Mouse (Mus musculus): ENCODE results near the gene Cadps2. TPM values are rescaled to one million over a fixed set of nuclear protein-coding genes. Genes with fewer than 3 reads are reported as not detected.

Cadps2 gene
- polyA plus RNA-seq, 1 experiment from 2014 or later = 2.6 TPM

GRCm38 (mm10) chr6:23382283-23383003 lies 456.8 kb downstream of the Cadps2 start:
- Histone ChIP-seq H3K36me3 (no peaks in the 10 kb centered on the region), H3K27me3 (ENCODE audit: low read depth, poor library complexity, severe bottlenecking) (no peaks in the 10 kb centered on the region), H3K4me3 (peak overlapping the region; percentile 32), H3K27ac (peak overlapping the region; percentile 26; the same call in 1 of the 2 replicates), H3K4me1 (peaks cover 14% of the 10 kb centered on the region), H3K9me3 (replicated peaks) (no peaks in the 10 kb centered on the region)
- DNase-seq (ENCODE audit: low spot score) = peak; percentile 32
- WGBS = 32% methylated on average over 12 of the region's 12 CpGs

- WGBS = 93% methylated on average over 7 of the region's 7 CpGs
These were observed 462.9 kb downstream of the Cadps2 start for GRCm38 (mm10) chr6:23376327-23376726.

GRCm38 (mm10) chr6:23361842-23362451 lies 477.3 kb downstream of the Cadps2 start:
- H3K27ac ChIP-seq = no peak overlapping the region
- no peak overlapping the region for H3K4me3 ChIP-seq
- H3K27me3 ChIP-seq (ENCODE audit: low read depth, poor library complexity, severe bottlenecking) = no peaks in the 10 kb centered on the region
- WGBS = 81% methylated on average over 8 of the region's 8 CpGs
- no peaks in the 10 kb centered on the region for H3K36me3 ChIP-seq
- no peaks in the 10 kb centered on the region for H3K9me3 ChIP-seq (replicated peaks)
- no peaks in the 10 kb centered on the region; the same call in 1 of the 2 replicates for H3K4me1 ChIP-seq
- no peak for DNase-seq (ENCODE audit: low spot score)

More at GRCm38 (mm10) chr6:23376327-23376726, 462.9 kb downstream of the Cadps2 start:
- H3K27ac ChIP-seq = no peak overlapping the region
- peaks cover 3% of the 10 kb centered on the region; the same call in 1 of the 2 replicates for H3K4me1 ChIP-seq
- DNase-seq (ENCODE audit: low spot score) = no peak
- no peak overlapping the region for H3K4me3 ChIP-seq
- no peaks in the 10 kb centered on the region for H3K36me3 ChIP-seq
- H3K27me3 ChIP-seq (ENCODE audit: low read depth, poor library complexity, severe bottlenecking) = no peaks in the 10 kb centered on the region
- H3K9me3 ChIP-seq (replicated peaks) = no peaks in the 10 kb centered on the region

GRCm38 (mm10) chr6:23360596-23360995 lies 478.6 kb downstream of the Cadps2 start:
- H3K4me3 ChIP-seq = no peak overlapping the region
- 81% methylated on average over 2 of the region's 2 CpGs for WGBS
- no peaks in the 10 kb centered on the region; the same call in 1 of the 2 replicates for H3K4me1 ChIP-seq
- H3K36me3 ChIP-seq = no peaks in the 10 kb centered on the region
- DNase-seq (ENCODE audit: low spot score) = no peak
- no peaks in the 10 kb centered on the region for H3K27me3 ChIP-seq (ENCODE audit: low read depth, poor library complexity, severe bottlenecking)
- H3K27ac ChIP-seq = no peak overlapping the region
- no peaks in the 10 kb centered on the region for H3K9me3 ChIP-seq (replicated peaks)

- H3K27me3 ChIP-seq (ENCODE audit: low read depth, poor library complexity, severe bottlenecking) = no peaks in the 10 kb centered on the region
- H3K4me3 ChIP-seq = no peak overlapping the region
- H3K4me1 ChIP-seq = peaks cover 7% of the 10 kb centered on the region; the same call in 1 of the 2 replicates
- no peaks in the 10 kb centered on the region for H3K9me3 ChIP-seq (replicated peaks)
- no peak overlapping the region for H3K27ac ChIP-seq
- 51% methylated on average over 4 of the region's 4 CpGs for WGBS
- H3K36me3 ChIP-seq = no peaks in the 10 kb centered on the region
- no peak for DNase-seq (ENCODE audit: low spot score)
These were observed 483.1 kb downstream of the Cadps2 start for GRCm38 (mm10) chr6:23356141-23356540.

- Histone ChIP-seq H3K36me3 (no peaks in the 10 kb centered on the region), H3K4me3 (no peak overlapping the region), H3K9me3 (replicated peaks) (no peaks in the 10 kb centered on the region), H3K27me3 (ENCODE audit: low read depth, poor library complexity, severe bottlenecking) (no peaks in the 10 kb centered on the region), H3K4me1 (peaks cover 7% of the 10 kb centered on the region; the same call in 1 of the 2 replicates), H3K27ac (no peak overlapping the region)
- peak; percentile 32 for DNase-seq (ENCODE audit: low spot score)
- WGBS = 4% methylated on average over 7 of the region's 7 CpGs
These were observed 485.7 kb downstream of the Cadps2 start for GRCm38 (mm10) chr6:23353480-23353879.

GRCm38 (mm10) chr6:23337411-23338063 lies 501.7 kb downstream of the Cadps2 start:
- no peaks in the 10 kb centered on the region for H3K9me3 ChIP-seq (replicated peaks)
- WGBS = 86% methylated on average over 7 of the region's 7 CpGs

GRCm38 (mm10) chr6:23314945-23315344 lies 524.3 kb downstream of the Cadps2 start:
- Histone ChIP-seq H3K27ac (no peak overlapping the region), H3K9me3 (replicated peaks) (no peaks in the 10 kb centered on the region), H3K4me1 (no peaks in the 10 kb centered on the region), H3K27me3 (ENCODE audit: low read depth, poor library complexity, severe bottlenecking) (no peaks in the 10 kb centered on the region), H3K36me3 (no peaks in the 10 kb centered on the region), H3K4me3 (no peak overlapping the region)
- DNase-seq (ENCODE audit: low spot score) = no peak
- WGBS = 89% methylated on average over 8 of the region's 8 CpGs

More at GRCm38 (mm10) chr6:23337411-23338063, 501.7 kb downstream of the Cadps2 start:
- 0 out of 2 replicates have a peak, but pooled peaks cover 2% of the 10 kb centered on the region for H3K4me1 ChIP-seq
- H3K27me3 ChIP-seq (ENCODE audit: low read depth, poor library complexity, severe bottlenecking) = no peaks in the 10 kb centered on the region
- no peak for DNase-seq (ENCODE audit: low spot score)
- no peak overlapping the region for H3K4me3 ChIP-seq
- H3K36me3 ChIP-seq = no peaks in the 10 kb centered on the region
- no peak overlapping the region for H3K27ac ChIP-seq

GRCm38 (mm10) chr6:23314291-23314690 lies 524.9 kb downstream of the Cadps2 start:
- 85% methylated on average over 5 of the region's 5 CpGs for WGBS
- no peaks in the 10 kb centered on the region for H3K9me3 ChIP-seq (replicated peaks)

GRCm38 (mm10) chr6:23306046-23306445 lies 533.2 kb downstream of the Cadps2 start:
- 93% methylated on average over 6 of the region's 6 CpGs for WGBS
- Histone ChIP-seq H3K27ac (no peak overlapping the region), H3K36me3 (no peaks in the 10 kb centered on the region)

More at GRCm38 (mm10) chr6:23314291-23314690, 524.9 kb downstream of the Cadps2 start:
- Histone ChIP-seq H3K4me3 (no peak overlapping the region), H3K27me3 (ENCODE audit: low read depth, poor library complexity, severe bottlenecking) (no peaks in the 10 kb centered on the region), H3K36me3 (no peaks in the 10 kb centered on the region), H3K4me1 (no peaks in the 10 kb centered on the region), H3K27ac (no peak overlapping the region)
- DNase-seq (ENCODE audit: low spot score) = no peak

GRCm38 (mm10) chr6:23298596-23298995 lies 540.6 kb downstream of the Cadps2 start:
- Histone ChIP-seq H3K9me3 (replicated peaks) (no peaks in the 10 kb centered on the region), H3K27ac (no peak overlapping the region), H3K27me3 (ENCODE audit: low read depth, poor library complexity, severe bottlenecking) (no peaks in the 10 kb centered on the region), H3K36me3 (no peaks in the 10 kb centered on the region), H3K4me1 (no peaks in the 10 kb centered on the region), H3K4me3 (no peak overlapping the region)
- no peak for DNase-seq (ENCODE audit: low spot score)
- WGBS = 90% methylated on average over 2 of the region's 2 CpGs

More at GRCm38 (mm10) chr6:23306046-23306445, 533.2 kb downstream of the Cadps2 start:
- no peaks in the 10 kb centered on the region for H3K4me1 ChIP-seq
- H3K9me3 ChIP-seq (replicated peaks) = no peaks in the 10 kb centered on the region
- no peaks in the 10 kb centered on the region for H3K27me3 ChIP-seq (ENCODE audit: low read depth, poor library complexity, severe bottlenecking)
- DNase-seq (ENCODE audit: low spot score) = no peak
- H3K4me3 ChIP-seq = no peak overlapping the region

- DNase-seq (ENCODE audit: low spot score) = no peak
- 94% methylated on average over 4 of the region's 4 CpGs for WGBS
- Histone ChIP-seq H3K9me3 (replicated peaks) (no peaks in the 10 kb centered on the region), H3K4me3 (no peak overlapping the region), H3K27me3 (ENCODE audit: low read depth, poor library complexity, severe bottlenecking) (no peaks in the 10 kb centered on the region), H3K4me1 (0 out of 2 replicates have a peak, but pooled peaks cover 3% of the 10 kb centered on the region), H3K27ac (no peak overlapping the region), H3K36me3 (no peaks in the 10 kb centered on the region)
These were observed 544.5 kb downstream of the Cadps2 start for GRCm38 (mm10) chr6:23294685-23295084.

GRCm38 (mm10) chr6:23288752-23289151 lies 550.5 kb downstream of the Cadps2 start:
- DNase-seq (ENCODE audit: low spot score) = no peak
- no peak overlapping the region for H3K27ac ChIP-seq
- H3K27me3 ChIP-seq (ENCODE audit: low read depth, poor library complexity, severe bottlenecking) = no peaks in the 10 kb centered on the region
- 87% methylated on average over 4 of the region's 4 CpGs for WGBS
- H3K36me3 ChIP-seq = no peaks in the 10 kb centered on the region
- no peaks in the 10 kb centered on the region for H3K9me3 ChIP-seq (replicated peaks)
- 0 out of 2 replicates have a peak, but pooled peaks cover 3% of the 10 kb centered on the region for H3K4me1 ChIP-seq
- no peak overlapping the region for H3K4me3 ChIP-seq

Data from limb, embryonic 10.5 days (tissue).